Mouse (Mus musculus): ENCODE measurements around the gene Zfp763.
"Not testable (repeated sequence)": the region's sequence is repeated elsewhere in the genome, so short reads cannot be mapped to it uniquely, and the experiment has no call there.

Zfp763 gene

DNA sequence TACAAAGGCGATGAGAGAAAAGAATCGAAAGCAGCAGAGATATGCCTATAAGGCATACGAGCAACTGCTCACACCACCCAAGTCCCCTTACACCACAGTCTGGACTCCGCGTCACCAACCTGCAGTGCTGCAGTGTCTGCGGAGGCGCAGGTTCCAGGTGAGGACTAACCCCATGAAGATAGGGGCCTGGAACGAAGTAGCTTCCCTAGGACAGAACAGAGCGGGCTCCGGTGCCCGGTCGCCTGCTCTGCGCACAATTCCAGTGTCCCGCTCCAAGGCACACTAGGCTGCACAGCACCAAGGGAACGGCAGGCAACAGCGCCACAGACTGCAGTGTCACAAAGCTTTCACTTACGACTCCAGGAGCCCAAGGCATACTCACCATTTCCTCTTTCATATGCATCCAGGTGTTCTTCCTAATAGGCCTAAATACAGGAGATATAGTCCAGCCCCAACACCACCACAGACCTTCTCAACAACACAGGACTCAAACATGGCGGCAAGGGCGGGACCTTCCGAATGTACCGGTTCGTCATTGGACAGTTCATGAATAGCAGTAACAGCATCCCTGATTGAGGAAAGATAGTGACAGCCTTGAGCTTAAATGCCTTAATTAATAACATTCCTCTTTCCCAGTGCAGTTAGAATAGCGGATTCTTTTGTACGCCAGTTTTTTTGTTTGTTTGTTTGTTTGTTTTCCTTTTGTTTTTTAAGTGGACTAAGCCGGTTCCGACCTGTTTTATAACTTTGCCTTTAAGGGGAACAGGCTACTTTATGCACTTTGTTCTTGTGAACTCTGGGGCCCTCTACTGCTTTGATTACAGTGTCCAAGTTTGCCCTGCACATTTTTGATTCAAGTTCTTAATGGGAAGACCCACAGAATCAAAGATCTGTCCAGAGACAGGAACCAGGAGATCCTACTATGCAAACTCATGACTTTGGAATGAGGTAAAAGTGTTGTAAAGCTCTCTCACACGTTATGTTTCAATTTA, at the start of gene Zfp763:
TSS of gene Zfp763 (minus strand) at position 503 of the 992 bp plus-strand sequence.
- peak; percentile 78 for DNase-seq (ENCODE audit: extremely low read depth, insufficient read length, low spot score)

GRCm38 (mm10) chr17:33067958-33068357, 34.8 kb upstream of the Zfp763 start, which contains the start of gene 4921501E09Rik:
4921501E09Rik (minus strand) TSS chr17:33068058.
- no peak for DNase-seq (ENCODE audit: extremely low read depth, insufficient read length, low spot score)

GRCm38 (mm10) chr17:33063001-33063400, 29.8 kb upstream of the Zfp763 start:
- DNase-seq (ENCODE audit: extremely low read depth, insufficient read length, low spot score): no peak

- no peak for DNase-seq (ENCODE audit: extremely low read depth, insufficient read length, low spot score)
These were observed 25.6 kb upstream of the Zfp763 start for GRCm38 (mm10) chr17:33058791-33059190.

- peak; percentile 11 for DNase-seq (ENCODE audit: extremely low read depth, insufficient read length, low spot score)
These were observed 826 bp downstream of the Zfp763 start for GRCm38 (mm10) chr17:33032376-33032775.

DNA sequence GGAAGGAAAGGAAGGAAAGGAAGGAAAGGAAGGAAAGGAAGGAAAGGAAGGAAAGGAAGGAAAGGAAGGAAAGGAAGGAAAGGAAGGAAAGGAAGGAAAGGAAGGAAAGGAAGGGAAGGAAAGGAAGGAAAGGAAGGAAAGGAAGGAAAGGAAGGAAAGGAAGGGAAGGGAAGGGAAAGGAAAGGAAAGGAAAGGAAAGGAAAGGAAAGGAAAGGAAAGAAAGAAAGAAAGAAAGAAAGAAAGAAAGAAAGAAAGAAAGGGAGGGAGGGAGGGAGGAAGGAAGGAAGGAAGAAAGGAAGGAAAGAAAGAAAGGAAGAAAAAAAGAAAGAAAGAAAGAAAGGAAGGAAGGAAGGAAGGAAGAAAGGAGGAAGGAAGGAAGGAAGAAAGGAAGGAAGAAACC, 12.8 kb downstream of the Zfp763 start:
- not testable (repeated sequence) for DNase-seq (ENCODE audit: extremely low read depth, insufficient read length, low spot score)

- no peak for DNase-seq (ENCODE audit: extremely low read depth, insufficient read length, low spot score)
These were observed 24.9 kb downstream of the Zfp763 start for GRCm38 (mm10) chr17:33008337-33008736.

GRCm38 (mm10) chr17:32998492-32998891, 34.7 kb downstream of the Zfp763 start:
- DNase-seq (ENCODE audit: extremely low read depth, insufficient read length, low spot score): no peak

DNA sequence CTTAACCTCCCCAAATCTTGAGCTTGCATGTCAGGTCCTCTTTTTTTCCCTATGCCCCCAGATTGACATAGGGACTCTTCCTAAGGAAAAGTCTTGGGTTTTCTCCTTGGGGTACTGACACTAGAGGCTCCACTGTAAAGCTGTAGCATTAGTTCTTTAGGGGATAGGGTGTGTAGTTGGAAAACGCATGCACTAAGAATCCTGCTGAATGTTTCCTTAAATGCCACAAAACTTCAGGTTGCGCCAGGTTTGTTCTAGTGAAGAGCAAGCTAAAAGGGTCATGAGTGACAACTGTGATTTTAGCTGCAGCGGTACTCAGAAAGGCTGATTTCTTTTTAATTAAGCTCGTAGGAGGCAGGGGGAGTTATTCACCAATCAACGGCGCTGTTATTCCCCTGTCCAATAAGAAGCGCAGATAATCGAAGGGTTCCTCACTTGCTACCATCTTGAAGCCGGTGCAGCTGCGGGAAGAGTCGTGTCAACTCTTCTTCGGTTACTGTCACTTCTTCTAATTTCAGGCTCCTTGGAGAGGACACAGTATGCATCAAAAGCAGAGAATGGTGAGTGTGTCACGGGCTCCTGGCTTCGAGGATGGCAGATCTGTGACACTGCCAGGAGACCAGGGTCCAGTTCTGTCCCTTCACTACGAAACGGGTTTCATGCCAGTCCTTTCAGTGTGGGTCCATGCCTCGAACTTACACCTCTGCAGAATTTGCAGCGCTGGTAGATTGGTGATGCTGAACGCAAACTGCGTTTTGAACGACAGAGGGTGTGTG, 40.3 kb downstream of the Zfp763 start, which contains the start of gene Zfp952:
TSS of gene Zfp952 (plus strand) at position 431 of the 776 bp plus-strand sequence.
- DNase-seq (ENCODE audit: extremely low read depth, insufficient read length, low spot score): peak; percentile 69

DNA sequence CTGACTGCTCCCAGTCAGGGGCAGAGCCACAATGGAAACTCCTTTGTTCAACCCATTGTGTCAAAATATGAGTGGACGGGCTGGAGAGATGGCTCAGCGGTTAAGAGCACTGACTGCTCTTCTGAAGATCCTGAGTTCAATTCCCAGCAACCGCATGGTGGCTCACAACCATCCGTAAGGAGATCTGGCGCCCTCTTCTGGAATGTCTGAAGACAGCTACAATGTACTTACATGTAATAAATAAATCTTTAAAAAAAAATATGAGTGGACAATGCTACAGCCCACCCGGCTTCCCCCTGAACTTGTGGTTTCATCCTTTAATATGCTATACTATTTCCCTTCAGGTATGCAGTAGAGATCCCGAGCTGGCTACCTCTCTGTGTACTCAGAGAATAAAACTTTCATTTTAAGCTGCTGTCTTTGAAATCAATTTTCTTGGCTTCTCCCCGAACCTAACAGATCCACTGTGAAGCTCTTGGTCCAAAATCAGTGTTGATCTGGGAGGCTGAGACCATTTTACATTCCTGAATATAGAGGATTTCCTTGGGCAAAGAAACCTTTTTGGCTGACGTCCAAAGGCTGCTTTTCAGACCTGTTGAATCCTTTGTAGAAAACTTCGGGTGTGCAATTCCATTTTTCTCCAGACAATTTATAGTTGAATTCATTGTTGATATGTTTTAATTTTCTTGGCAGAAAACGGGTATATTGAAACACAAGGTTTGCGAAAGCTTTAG, 41.1 kb downstream of the Zfp763 start:
- peak; percentile 28 for DNase-seq (ENCODE audit: extremely low read depth, insufficient read length, low spot score)

GRCm38 (mm10) chr17:32986301-32986700, 46.9 kb downstream of the Zfp763 start:
- no peak for DNase-seq (ENCODE audit: extremely low read depth, insufficient read length, low spot score)

GRCm38 (mm10) chr17:32981361-32981760, 51.8 kb downstream of the Zfp763 start:
- no peak for DNase-seq (ENCODE audit: extremely low read depth, insufficient read length, low spot score)

Measured in 3134 (cell line).